Mouse (Mus musculus) ES-E14 (cell line): ENCODE measurements around the gene Slc28a1.

ENCODE experiments used
- CHD2 ChIP-seq: IDR thresholded peaks from 2 replicates; pipeline ENCODE4 v1.6.1; 2014; ENCODE audit warnings: mild to moderate bottlenecking, low read depth, low read length, inconsistent platforms
- HCFC1 ChIP-seq: IDR thresholded peaks from 2 replicates; pipeline ENCODE4 v1.6.1; 2012; ENCODE audit warnings: low read length, inconsistent platforms, borderline replicate concordance; ENCODE audit not compliant: insufficient read depth

DNA sequence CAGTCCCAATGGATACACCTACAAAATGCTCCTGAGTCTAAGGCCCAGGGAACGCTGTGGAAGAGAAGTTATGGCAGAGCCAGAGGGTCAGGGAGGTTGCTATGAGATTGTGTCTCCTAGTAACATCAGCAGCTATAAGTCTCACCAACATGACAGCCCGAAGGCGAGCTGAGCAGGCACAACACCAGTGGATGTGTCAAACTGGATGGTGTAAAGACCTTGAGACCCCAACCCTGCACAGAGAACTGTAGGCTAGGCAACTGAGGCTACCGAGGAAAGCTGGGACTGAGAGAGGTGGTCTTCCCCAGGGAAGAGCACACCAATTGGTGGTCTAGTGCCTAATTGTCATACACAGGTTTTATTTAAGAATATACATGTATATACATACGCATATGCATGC, 6.4 kb upstream of the Slc28a1 start:
- no peak for TF ChIP-seq CHD2
- TF ChIP-seq HCFC1, result no peak
